Mouse (Mus musculus): ENCODE results near the gene Creb3l2. TPM values are rescaled to one million over a fixed set of nuclear protein-coding genes. Genes with fewer than 3 reads are reported as not detected.
A peak's percentile ranks its signal among the peaks of the same experiment; 100 is the strongest.

Gene Creb3l2
- total and polyA plus RNA-seq, 2 experiments from 2014 or later = 2.0 to 5.0 TPM

GRCm38 (mm10) chr6:37350315-37350714 is 91.6 kb downstream of the Creb3l2 start:
- WGBS = 86% methylated on average over 8 of the region's 8 CpGs
- no peaks in the 10 kb centered on the region for H3K36me3 ChIP-seq (ENCODE audit: insufficient read depth)
- no peak for DNase-seq
- ATAC-seq = no peak
- H3K4me2 ChIP-seq (ENCODE audit: low read depth) = no peak overlapping the region
- H3K4me3 ChIP-seq (ENCODE audit: low read depth, low read length) = no peak overlapping the region
- no peaks in the 10 kb centered on the region for H3K4me1 ChIP-seq (ENCODE audit: insufficient read depth)
- no peak overlapping the region for H3K9ac ChIP-seq
- no peaks in the 10 kb centered on the region for H3K9me3 ChIP-seq (ENCODE audit: low read length)
- no peak overlapping the region for H3K27ac ChIP-seq (ENCODE audit: low read depth, low read length)
- TF ChIP-seq CTCF (IDR thresholded peaks at IDR 0.05; ENCODE audit: low read depth) = no peak
- no peaks in the 10 kb centered on the region for H3K27me3 ChIP-seq (ENCODE audit: insufficient read depth, low read length)

- 85% methylated on average over 5 of the region's 5 CpGs for WGBS
- Histone ChIP-seq H3K9me3 (ENCODE audit: low read length) (no peaks in the 10 kb centered on the region), H3K4me2 (ENCODE audit: low read depth) (no peak overlapping the region), H3K27me3 (ENCODE audit: insufficient read depth, low read length) (no peaks in the 10 kb centered on the region), H3K4me1 (ENCODE audit: insufficient read depth) (no peaks in the 10 kb centered on the region), H3K9ac (no peak overlapping the region), H3K4me3 (ENCODE audit: low read depth, low read length) (no peak overlapping the region), H3K27ac (ENCODE audit: low read depth, low read length) (no peak overlapping the region), H3K36me3 (ENCODE audit: insufficient read depth) (no peaks in the 10 kb centered on the region)
- TF ChIP-seq CTCF (IDR thresholded peaks at IDR 0.05; ENCODE audit: low read depth) = no peak
- no peak for DNase-seq
- ATAC-seq = no peak
Observed at GRCm38 (mm10) chr6:37347606-37348005, 94.3 kb downstream of the Creb3l2 start.

GRCm38 (mm10) chr6:37338055-37338454 is 103.9 kb downstream of the Creb3l2 start:
- no peaks in the 10 kb centered on the region for H3K9me3 ChIP-seq (ENCODE audit: low read length)
- 83% methylated on average over 5 of the region's 5 CpGs for WGBS
- peaks cover 6% of the 10 kb centered on the region; the same call in 1 of the 2 replicates for H3K4me1 ChIP-seq (ENCODE audit: insufficient read depth)
- H3K36me3 ChIP-seq (ENCODE audit: insufficient read depth) = no peaks in the 10 kb centered on the region
- no peak overlapping the region for H3K4me3 ChIP-seq (ENCODE audit: low read depth, low read length)
- no peak for ATAC-seq
- no peak for DNase-seq
- no peak overlapping the region for H3K9ac ChIP-seq
- TF ChIP-seq CTCF (IDR thresholded peaks at IDR 0.05; ENCODE audit: low read depth) = no peak
- no peaks in the 10 kb centered on the region for H3K27me3 ChIP-seq (ENCODE audit: insufficient read depth, low read length)
- H3K27ac ChIP-seq (ENCODE audit: low read depth, low read length) = no peak overlapping the region
- no peak overlapping the region for H3K4me2 ChIP-seq (ENCODE audit: low read depth)

- Histone ChIP-seq H3K9me3 (ENCODE audit: low read length) (no peaks in the 10 kb centered on the region), H3K36me3 (ENCODE audit: insufficient read depth) (no peaks in the 10 kb centered on the region), H3K27ac (ENCODE audit: low read depth, low read length) (peak overlapping the region; percentile 54; the same call in 1 of the 2 replicates), H3K4me2 (ENCODE audit: low read depth) (no peak overlapping the region), H3K27me3 (ENCODE audit: insufficient read depth, low read length) (no peaks in the 10 kb centered on the region), H3K9ac (peak overlapping the region; percentile 10; the same call in 1 of the 2 replicates), H3K4me3 (ENCODE audit: low read depth, low read length) (no peak overlapping the region), H3K4me1 (ENCODE audit: insufficient read depth) (peaks cover 6% of the 10 kb centered on the region; the same call in 1 of the 2 replicates)
- ATAC-seq = peak; percentile 61
- DNase-seq = no peak
- no peak for TF ChIP-seq CTCF (IDR thresholded peaks at IDR 0.05; ENCODE audit: low read depth)
- WGBS = 13% methylated on average over 5 of the region's 5 CpGs
Observed at GRCm38 (mm10) chr6:37336831-37337260, 105.1 kb downstream of the Creb3l2 start.

- H3K9ac ChIP-seq = no peak overlapping the region; the same call in 1 of the 2 replicates
- peaks cover 7% of the 10 kb centered on the region; the same call in 1 of the 2 replicates for H3K4me1 ChIP-seq (ENCODE audit: insufficient read depth)
- no peak for DNase-seq
- no peaks in the 10 kb centered on the region for H3K27me3 ChIP-seq (ENCODE audit: insufficient read depth, low read length)
- ATAC-seq = peak; percentile 32; the same call in 1 of the 2 replicates
- 50% methylated on average over 7 of the region's 7 CpGs for WGBS
- no peak overlapping the region for H3K27ac ChIP-seq (ENCODE audit: low read depth, low read length)
- no peak overlapping the region for H3K4me3 ChIP-seq (ENCODE audit: low read depth, low read length)
- no peaks in the 10 kb centered on the region for H3K9me3 ChIP-seq (ENCODE audit: low read length)
- TF ChIP-seq CTCF (IDR thresholded peaks at IDR 0.05; ENCODE audit: low read depth) = no peak
- no peak overlapping the region for H3K4me2 ChIP-seq (ENCODE audit: low read depth)
- no peaks in the 10 kb centered on the region for H3K36me3 ChIP-seq (ENCODE audit: insufficient read depth)
Observed at GRCm38 (mm10) chr6:37336381-37336780, 105.6 kb downstream of the Creb3l2 start.

DNA sequence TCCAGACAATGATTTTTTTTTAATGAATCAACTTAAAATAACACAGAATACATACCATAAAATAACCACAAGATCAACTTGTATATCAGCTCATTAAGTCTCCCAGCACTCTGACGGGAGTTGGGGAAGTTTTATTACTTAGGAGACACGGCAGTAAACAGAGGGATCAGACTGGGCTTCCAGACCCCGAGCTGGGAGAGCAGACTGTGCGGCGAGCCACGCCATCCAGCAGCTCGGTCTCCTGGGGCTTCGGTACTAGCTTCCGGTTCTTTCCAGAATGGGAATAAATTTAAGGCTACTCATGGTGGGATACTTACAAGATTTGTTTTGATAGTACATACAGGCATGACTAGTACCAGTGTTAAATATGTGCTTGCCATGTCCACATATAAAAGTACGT is 109.1 kb downstream of the Creb3l2 start:
- 82% methylated on average over 10 of the region's 10 CpGs for WGBS

GRCm38 (mm10) chr6:37329901-37330864 is 111.8 kb downstream of the Creb3l2 start:
- ATAC-seq (peak; percentile 62), DNase-seq (peak; percentile 66)
- Histone ChIP-seq H3K9ac (no peak overlapping the region), H3K4me2 (ENCODE audit: low read depth) (no peak overlapping the region), H3K4me1 (ENCODE audit: insufficient read depth) (peaks cover 16% of the 10 kb centered on the region), H3K27me3 (ENCODE audit: insufficient read depth, low read length) (no peaks in the 10 kb centered on the region), H3K36me3 (ENCODE audit: insufficient read depth) (no peaks in the 10 kb centered on the region), H3K9me3 (ENCODE audit: low read length) (no peaks in the 10 kb centered on the region), H3K27ac (ENCODE audit: low read depth, low read length) (no peak overlapping the region; the same call in 1 of the 2 replicates), H3K4me3 (ENCODE audit: low read depth, low read length) (no peak overlapping the region)
- TF ChIP-seq CTCF (IDR thresholded peaks at IDR 0.05; ENCODE audit: low read depth) = no peak
- 17% methylated on average over 5 of the region's 5 CpGs for WGBS

More for the DNA sequence above, 109.1 kb downstream of the Creb3l2 start:
- no peak for ATAC-seq
- DNase-seq = no peak
- no peaks in the 10 kb centered on the region for H3K27me3 ChIP-seq (ENCODE audit: insufficient read depth, low read length)
- H3K4me2 ChIP-seq (ENCODE audit: low read depth) = no peak overlapping the region
- peaks cover 16% of the 10 kb centered on the region for H3K4me1 ChIP-seq (ENCODE audit: insufficient read depth)
- H3K27ac ChIP-seq (ENCODE audit: low read depth, low read length) = no peak overlapping the region
- no peak overlapping the region for H3K9ac ChIP-seq
- H3K4me3 ChIP-seq (ENCODE audit: low read depth, low read length) = no peak overlapping the region
- TF ChIP-seq CTCF (IDR thresholded peaks at IDR 0.05; ENCODE audit: low read depth) = no peak
- no peaks in the 10 kb centered on the region for H3K36me3 ChIP-seq (ENCODE audit: insufficient read depth)
- no peaks in the 10 kb centered on the region for H3K9me3 ChIP-seq (ENCODE audit: low read length)
